Mouse (Mus musculus) forebrain, embryonic 16.5 days (tissue): ENCODE measurements around the gene Atoh8. TPM values are rescaled to one million over a fixed set of nuclear protein-coding genes. Genes with fewer than 3 reads are reported as not detected.

ENCODE experiments used
- ATAC-seq: fragments of 200-750 bp; cut with Nextera tagmentation; 2 replicates; pipeline ENCODE4 v1.8.0; 2017; ENCODE audit warnings: mild to moderate bottlenecking, moderate library complexity
- H3K27ac ChIP-seq: fragments of 300-500 bp; sonication (generic); 2 replicates; pipeline ENCODE4 v1.5.1; 2014; ENCODE audit warnings: low read length, control low read depth
- H3K27me3 ChIP-seq: fragments of 300-500 bp; sonication (generic); replicated peaks from 2 replicates; pipeline ENCODE4 v1.6.1; 2014; ENCODE audit warnings: low read length; ENCODE audit not compliant: control insufficient read depth, insufficient read depth
- H3K36me3 ChIP-seq: fragments of 300-500 bp; sonication (generic); 2 replicates; pipeline ENCODE4 v1.6.1; 2014; ENCODE audit not compliant: control insufficient read depth, insufficient read depth
- H3K4me1 ChIP-seq: fragments of 300-500 bp; sonication (generic); replicated peaks from 2 replicates; pipeline ENCODE4 v1.6.1; 2014; ENCODE audit warnings: low read length; ENCODE audit not compliant: control insufficient read depth, insufficient read depth
- H3K4me2 ChIP-seq: fragments of 300-500 bp; sonication (generic); 2 replicates; pipeline ENCODE4 v1.6.1; 2014; ENCODE audit warnings: mild to moderate bottlenecking, low read length, control low read depth
- H3K4me3 ChIP-seq: fragments of 300-500 bp; sonication (generic); replicated peaks from 2 replicates; pipeline ENCODE4 v1.5.1; 2014; ENCODE audit warnings: mild to moderate bottlenecking, low read length, control low read depth
- H3K9ac ChIP-seq: fragments of 300-500 bp; sonication (generic); replicated peaks from 2 replicates; pipeline ENCODE4 v1.6.1; 2014; ENCODE audit warnings: low read depth, low read length, control low read depth
- H3K9me3 ChIP-seq: fragments of 300-500 bp; sonication (generic); 2 replicates; pipeline ENCODE4 v1.6.1; 2016; ENCODE audit warnings: low read length; ENCODE audit not compliant: control insufficient read depth
- WGBS: fragments of 180-500 bp; shearing (Covaris S2); extraction: QIAGEN DNeasy Blood & Tissue Kit; methylation state at CpG from one replicate; pipeline ENCODE4 v1.1.7; 2014; 5-methylcytosine and 5-hydroxymethylcytosine counted together
- polyA plus RNA-seq: library from polyadenylated mRNA; unstranded; fragments of >200 nt; fragmentation: Nextera tagmentation; extraction: Ambion mirVana; gene quantifications from 2 replicates; pipeline ENCODE4 v1.2.1, GENCODE M21; 2015

Gene Atoh8
- polyA plus RNA-seq, 1 experiment from 2014 or later: 3.0 TPM

- Histone ChIP-seq H3K27ac (no peak overlapping the region), H3K9ac (no peak overlapping the region), H3K9me3 (no peaks in the 10 kb centered on the region), H3K27me3 (no peaks in the 10 kb centered on the region), H3K36me3 (no peaks in the 10 kb centered on the region), H3K4me3 (no peak overlapping the region), H3K4me2 (no peak overlapping the region), H3K4me1 (no peaks in the 10 kb centered on the region)
- no peak for ATAC-seq
- 89% methylated on average over 3 of the region's 3 CpGs for WGBS
Measured at GRCm38 (mm10) chr6:72196660-72197059, 38.7 kb downstream of the Atoh8 start.

GRCm38 (mm10) chr6:72190577-72190976 lies 44.8 kb downstream of the Atoh8 start:
- H3K27me3 ChIP-seq: peaks cover 5% of the 10 kb centered on the region; the same call in 1 of the 2 replicates
- no peaks in the 10 kb centered on the region for H3K9me3 ChIP-seq
- H3K36me3 ChIP-seq: no peaks in the 10 kb centered on the region
- no peak overlapping the region for H3K9ac ChIP-seq
- H3K27ac ChIP-seq: no peak overlapping the region
- H3K4me2 ChIP-seq: no peak overlapping the region
- H3K4me1 ChIP-seq: peaks cover 11% of the 10 kb centered on the region
- H3K4me3 ChIP-seq: no peak overlapping the region
- WGBS: 63% methylated on average over 5 of the region's 5 CpGs
- ATAC-seq: no peak

GRCm38 (mm10) chr6:72190120-72190519 lies 45.3 kb downstream of the Atoh8 start:
- 41% methylated on average over 6 of the region's 6 CpGs for WGBS

GRCm38 (mm10) chr6:72189061-72189863 lies 46.1 kb downstream of the Atoh8 start:
- WGBS: 6% methylated on average over 29 of the region's 29 CpGs
- Histone ChIP-seq H3K4me1 (peaks cover 11% of the 10 kb centered on the region), H3K27ac (no peak overlapping the region), H3K36me3 (no peaks in the 10 kb centered on the region), H3K9me3 (no peaks in the 10 kb centered on the region), H3K4me3 (peak overlapping the region; percentile 28), H3K27me3 (peaks cover 5% of the 10 kb centered on the region; the same call in 1 of the 2 replicates), H3K9ac (peak overlapping the region; percentile 53), H3K4me2 (peak overlapping the region; percentile 53)
- ATAC-seq: peak; percentile 27; the same call in 1 of the 2 replicates

More at GRCm38 (mm10) chr6:72190120-72190519, 45.3 kb downstream of the Atoh8 start:
- ATAC-seq: no peak
- peaks cover 11% of the 10 kb centered on the region for H3K4me1 ChIP-seq
- H3K27me3 ChIP-seq: peaks cover 5% of the 10 kb centered on the region; the same call in 1 of the 2 replicates
- no peak overlapping the region for H3K4me3 ChIP-seq
- no peaks in the 10 kb centered on the region for H3K9me3 ChIP-seq
- no peak overlapping the region for H3K9ac ChIP-seq
- H3K4me2 ChIP-seq: no peak overlapping the region
- H3K36me3 ChIP-seq: no peaks in the 10 kb centered on the region
- no peak overlapping the region for H3K27ac ChIP-seq

GRCm38 (mm10) chr6:72186809-72187208 lies 48.6 kb downstream of the Atoh8 start:
- no peak overlapping the region for H3K27ac ChIP-seq
- no peaks in the 10 kb centered on the region for H3K36me3 ChIP-seq
- peaks cover 5% of the 10 kb centered on the region; the same call in 1 of the 2 replicates for H3K27me3 ChIP-seq
- H3K4me1 ChIP-seq: peaks cover 11% of the 10 kb centered on the region
- no peaks in the 10 kb centered on the region for H3K9me3 ChIP-seq
- WGBS: 78% methylated on average over 6 of the region's 6 CpGs
- no peak overlapping the region for H3K9ac ChIP-seq
- no peak for ATAC-seq
- no peak overlapping the region for H3K4me2 ChIP-seq
- H3K4me3 ChIP-seq: no peak overlapping the region

GRCm38 (mm10) chr6:72185893-72186490 lies 49.4 kb downstream of the Atoh8 start:
- H3K27me3 ChIP-seq: peaks cover 5% of the 10 kb centered on the region; the same call in 1 of the 2 replicates
- H3K9me3 ChIP-seq: no peaks in the 10 kb centered on the region
- no peak overlapping the region for H3K9ac ChIP-seq
- no peaks in the 10 kb centered on the region for H3K36me3 ChIP-seq
- WGBS: 5% methylated on average over 6 of the region's 6 CpGs
- H3K27ac ChIP-seq: no peak overlapping the region
- ATAC-seq: peak; percentile 76
- H3K4me1 ChIP-seq: peaks cover 11% of the 10 kb centered on the region
- H3K4me3 ChIP-seq: no peak overlapping the region
- no peak overlapping the region for H3K4me2 ChIP-seq

- H3K9me3 ChIP-seq: no peaks in the 10 kb centered on the region
- ATAC-seq: no peak
- 77% methylated on average over 5 of the region's 5 CpGs for WGBS
- no peak overlapping the region for H3K27ac ChIP-seq
- peaks cover 9% of the 10 kb centered on the region for H3K4me1 ChIP-seq
- H3K9ac ChIP-seq: no peak overlapping the region
- H3K4me2 ChIP-seq: no peak overlapping the region
- H3K4me3 ChIP-seq: no peak overlapping the region
- H3K36me3 ChIP-seq: no peaks in the 10 kb centered on the region
- H3K27me3 ChIP-seq: peaks cover 5% of the 10 kb centered on the region; the same call in 1 of the 2 replicates
Measured at GRCm38 (mm10) chr6:72184576-72184975, 50.8 kb downstream of the Atoh8 start.

GRCm38 (mm10) chr6:72179562-72180502 lies 55.5 kb downstream of the Atoh8 start:
- Histone ChIP-seq H3K9ac (no peak overlapping the region), H3K9me3 (no peaks in the 10 kb centered on the region), H3K27ac (no peak overlapping the region), H3K27me3 (no peaks in the 10 kb centered on the region), H3K4me3 (no peak overlapping the region), H3K4me2 (no peak overlapping the region), H3K36me3 (no peaks in the 10 kb centered on the region), H3K4me1 (no peaks in the 10 kb centered on the region)
- 77% methylated on average over 12 of the region's 12 CpGs for WGBS
- ATAC-seq: no peak

GRCm38 (mm10) chr6:72179006-72179405 lies 56.4 kb downstream of the Atoh8 start:
- 75% methylated on average over 3 of the region's 3 CpGs for WGBS

More at GRCm38 (mm10) chr6:72179006-72179405, 56.4 kb downstream of the Atoh8 start:
- Histone ChIP-seq H3K27ac (no peak overlapping the region), H3K36me3 (no peaks in the 10 kb centered on the region), H3K9ac (no peak overlapping the region), H3K4me2 (no peak overlapping the region), H3K27me3 (no peaks in the 10 kb centered on the region), H3K4me1 (no peaks in the 10 kb centered on the region), H3K9me3 (no peaks in the 10 kb centered on the region), H3K4me3 (no peak overlapping the region)
- no peak for ATAC-seq
